28 mouse cellular contexts compared by ENCODE assay signal in genomic region chr1:45868050-45868449, GRCm38 (mm10). TPM values are rescaled to one million over a fixed set of nuclear protein-coding genes. Genes with fewer than 3 reads are reported as not detected.
A peak's percentile ranks its signal among the peaks of the same experiment; 100 is the strongest.
DNase-seq lines count a peak whose midpoint lies in the region; ATAC-seq and TF ChIP-seq lines count a peak whose summit lies in the region.
"Had no signal": no experiment of that assay in that cellular context is flagged by ENCODE, and none has a peak within 500 bp of the region (broad histone marks: within the 10 kb centered on the region; RNA-seq: fewer than 3 reads in every experiment).

No protein-coding gene starts in this region.

- DNase-seq in heart, postnatal 0 days (ENCODE audit: low spot score), result no peak
- no peak for DNase-seq in heart, adult 18-20 months
- no peak for DNase-seq in layer of hippocampus, adult 2 months (ENCODE audit: low spot score in 2 of 2)
- DNase-seq in layer of hippocampus, adult 18-20 months (ENCODE audit: low spot score in 2 of 2), result no peak
- DNase-seq: adrenal gland, postnatal 25 days; cerebellum, adult 2 months; cerebellum, postnatal 36 days; layer of hippocampus, postnatal 36 days; right cerebral cortex, postnatal 14 days; spleen, adult 18-20 months; thymus, postnatal 25 days had no signal

- H3K27me3 ChIP-seq in heart, postnatal 0 days (ENCODE audit: control insufficient read depth, insufficient read depth, low read length), result no peaks in the 10 kb centered on the region
- H3K27me3 ChIP-seq in liver, embryonic 16.5 days (ENCODE audit: control insufficient read depth, insufficient read depth, low read depth, low read length), result no peaks in the 10 kb centered on the region
- H3K27me3 ChIP-seq: CH12.LX; heart, embryonic 15.5 days; limb, embryonic 13.5 days; neural tube, embryonic 15.5 days had no signal

- peak overlapping the region; percentile 38; the same call in 1 of the 2 replicates for H3K27ac ChIP-seq in heart, postnatal 0 days (ENCODE audit: low read depth)
- 0 out of 2 replicates have a peak overlapping the region, but pooled peaks have one; percentile 25 for H3K27ac ChIP-seq in layer of hippocampus, adult 2 months
- H3K27ac ChIP-seq in bone marrow macrophage, adult 2 months (ENCODE audit: insufficient read depth, low read depth, low read length), result peak overlapping the region; percentile 100
- H3K27ac ChIP-seq in liver, embryonic 16.5 days (ENCODE audit: low read length), result peak overlapping the region; percentile 18; the same call in 1 of the 2 replicates
- H3K27ac ChIP-seq: heart, embryonic 15.5 days; limb, embryonic 13.5 days; neural tube, embryonic 15.5 days had no signal

- TF ChIP-seq POLR2A in bone marrow macrophage, adult 2 months (IDR thresholded peaks at IDR 0.05; ENCODE audit: borderline replicate concordance, low read depth, low read length), result no peak

- TF ChIP-seq CTCF in heart, postnatal 0 days (IDR thresholded peaks at IDR 0.05; ENCODE audit: low read depth), result no peak
- no peak for TF ChIP-seq CTCF in layer of hippocampus, adult 2 months (conservative IDR thresholded peaks at IDR 0.05)
- no peak for TF ChIP-seq CTCF in bone marrow macrophage, adult 2 months (IDR thresholded peaks at IDR 0.05; ENCODE audit: low read depth, low read length)

- 76% methylated on average over 1 of the region's 1 CpGs for WGBS in heart, postnatal 0 days
- 61% methylated on average over 1 of the region's 1 CpGs for WGBS in liver, embryonic 16.5 days (ENCODE audit: insufficient replicate concordance)

- H3K9me3 ChIP-seq in heart, postnatal 0 days (replicated peaks; ENCODE audit: control insufficient read depth, low read length), result 0 out of 2 replicates have a peak, but pooled peaks cover under 1% of the 10 kb centered on the region
- H3K9me3 ChIP-seq in liver, embryonic 16.5 days (replicated peaks; ENCODE audit: control insufficient read depth, low read length), result peaks cover 2% of the 10 kb centered on the region; the same call in 1 of the 2 replicates
- H3K9me3 ChIP-seq: heart, embryonic 15.5 days; limb, embryonic 13.5 days; neural tube, embryonic 15.5 days had no signal

- H3K4me1 ChIP-seq in heart, postnatal 0 days (ENCODE audit: control insufficient read depth, insufficient read depth), result peaks cover 41% of the 10 kb centered on the region
- peaks cover 61% of the 10 kb centered on the region for H3K4me1 ChIP-seq in bone marrow macrophage, adult 2 months (ENCODE audit: control insufficient read depth, insufficient read depth, low read length)
- H3K4me1 ChIP-seq in liver, embryonic 16.5 days (ENCODE audit: control insufficient read depth, low read depth, low read length), result peaks cover 5% of the 10 kb centered on the region
- H3K4me1 ChIP-seq: neural tube, embryonic 15.5 days had no signal

- H3K36me3 ChIP-seq in heart, postnatal 0 days (replicated peaks; ENCODE audit: control insufficient read depth, insufficient read depth, low read length), result no peaks in the 10 kb centered on the region
- no peaks in the 10 kb centered on the region for H3K36me3 ChIP-seq in liver, embryonic 16.5 days (ENCODE audit: control insufficient read depth, insufficient read depth)
- H3K36me3 ChIP-seq: heart, embryonic 15.5 days; limb, embryonic 13.5 days; neural tube, embryonic 15.5 days had no signal

- no peak for ATAC-seq in heart, postnatal 0 days (ENCODE audit: insufficient read depth, low read depth)
- no peak for ATAC-seq in liver, embryonic 16.5 days (ENCODE audit: low read depth)
- ATAC-seq in erythroid progenitor cell, adult 5-6 weeks (replicated peaks; ENCODE audit: low FRiP score, poor library complexity, severe bottlenecking), result no peak
- ATAC-seq in megakaryocyte progenitor cell, adult 5-6 weeks (replicated peaks; ENCODE audit: poor library complexity), result no peak
- ATAC-seq: lung, postnatal 0 days; midbrain, embryonic 16.5 days had no signal

- TF ChIP-seq EP300 in heart, postnatal 0 days (IDR thresholded peaks at IDR 0.05; ENCODE audit: low read depth), result no peak

- no peak overlapping the region for H3K4me3 ChIP-seq in heart, postnatal 0 days (ENCODE audit: low read depth, low read length)
- no peak overlapping the region for H3K4me3 ChIP-seq in layer of hippocampus, adult 2 months
- no peak overlapping the region for H3K4me3 ChIP-seq in bone marrow macrophage, adult 2 months (ENCODE audit: insufficient read depth, low read length)
- no peak overlapping the region for H3K4me3 ChIP-seq in liver, embryonic 16.5 days (ENCODE audit: low read depth, low read length)
- H3K4me3 ChIP-seq: heart, embryonic 15.5 days; limb, embryonic 13.5 days; neural tube, embryonic 15.5 days had no signal

- H3K9ac ChIP-seq in heart, postnatal 0 days (replicated peaks; ENCODE audit: low read depth, low read length), result no peak overlapping the region
- H3K9ac ChIP-seq in liver, embryonic 16.5 days (ENCODE audit: low read depth, low read length), result no peak overlapping the region
- H3K9ac ChIP-seq: heart, embryonic 15.5 days; limb, embryonic 13.5 days; neural tube, embryonic 15.5 days had no signal

- H3K4me2 ChIP-seq in heart, postnatal 0 days (ENCODE audit: low read depth, low read length), result no peak overlapping the region
- no peak overlapping the region for H3K4me2 ChIP-seq in liver, embryonic 16.5 days (ENCODE audit: low read depth, low read length)
- H3K4me2 ChIP-seq: heart, embryonic 15.5 days; limb, embryonic 13.5 days; neural tube, embryonic 15.5 days had no signal

RNA-seq across cellular contexts. Expression of gene Gm5269, which starts 22.0 kb away (rescaled TPM):
- not detected in 2 replicates for total RNA-seq in heart, postnatal 0 days (2014; rRNA removed; ENCODE audit: low replicate concordance)
- polyA plus RNA-seq in heart, postnatal 0 days (2015; fragmentation: Nextera tagmentation; extraction: Ambion mirVana), result not detected in 2 replicates
- not detected for total RNA-seq in heart, adult 18-20 months (2021)
- total RNA-seq in layer of hippocampus, adult 2 months (2021), result not detected
- total RNA-seq in layer of hippocampus, adult 18-20 months (2021), result not detected
- not detected in 2 replicates for polyA plus RNA-seq in bone marrow macrophage, adult 2 months (2012; ENCODE audit: insufficient read depth, insufficient read length, missing spikeins)
- polyA plus RNA-seq in liver, embryonic 16.5 days (2015; fragmentation: Nextera tagmentation; extraction: Ambion mirVana), result 0.15 and 0.63 TPM in 2 replicates
- total RNA-seq in erythroid progenitor cell, adult 5-6 weeks (2015; ENCODE audit: low replicate concordance), result not detected in 2 replicates
- total RNA-seq in erythroid progenitor cell, adult 5-6 weeks (2017; ENCODE audit: low replicate concordance), result not detected in 2 replicates
- not detected in 2 replicates for total RNA-seq in megakaryocyte progenitor cell, adult 5-6 weeks (2015)
- total RNA-seq in megakaryocyte progenitor cell, adult 5-6 weeks (2017), result not detected in 2 replicates
- total RNA-seq: adrenal gland, postnatal 25 days; CH12.LX; gastrocnemius, adult 18-20 months; layer of hippocampus, postnatal 36 days; left cerebral cortex, postnatal 14 days; MEL had no signal
- polyA plus RNA-seq: cerebellum, adult 2 months; forebrain, embryonic 11.5 days; gonadal fat pad, adult 2 months; heart, embryonic 15.5 days; hindbrain, embryonic 11.5 days; limb, embryonic 13.5 days; lung, postnatal 0 days; midbrain, embryonic 16.5 days; neural tube, embryonic 15.5 days; testis, adult 2 months had no signal

RNA-seq across cellular contexts. Expression of gene Slc40a1, which starts 58.3 kb away (rescaled TPM):
- total RNA-seq in heart, postnatal 0 days (2014; rRNA removed; ENCODE audit: low replicate concordance), result 7.1 and 9.5 TPM in 2 replicates
- 16.9 and 19.1 TPM in 2 replicates for polyA plus RNA-seq in heart, postnatal 0 days (2015; fragmentation: Nextera tagmentation; extraction: Ambion mirVana)
- total RNA-seq in heart, adult 18-20 months (2021), result 10 to 100 TPM; 24.0 to 27.1 TPM
- total RNA-seq in layer of hippocampus, adult 2 months (2021), result 10 to 100 TPM in 1 of 2 experiments, 1 to 10 TPM in 1; 8.4 to 10.6 TPM
- 1 to 10 TPM; 7.1 to 8.5 TPM for total RNA-seq in layer of hippocampus, adult 18-20 months (2021)
- 35.5 and 36.3 TPM in 2 replicates for polyA plus RNA-seq in bone marrow macrophage, adult 2 months (2012; ENCODE audit: insufficient read depth, insufficient read length, missing spikeins)
- 178 and 179 TPM in 2 replicates for polyA plus RNA-seq in liver, embryonic 16.5 days (2015; fragmentation: Nextera tagmentation; extraction: Ambion mirVana)
- total RNA-seq in erythroid progenitor cell, adult 5-6 weeks (2015; ENCODE audit: low replicate concordance), result 172 and 187 TPM in 2 replicates
- 169 and 187 TPM in 2 replicates for total RNA-seq in erythroid progenitor cell, adult 5-6 weeks (2017; ENCODE audit: low replicate concordance)
- total RNA-seq in megakaryocyte progenitor cell, adult 5-6 weeks (2015), result 26.6 and 38.3 TPM in 2 replicates
- total RNA-seq in megakaryocyte progenitor cell, adult 5-6 weeks (2017), result 25.5 and 38.6 TPM in 2 replicates
- total RNA-seq: CH12.LX had no signal

Comparison
In these comparisons a context has a peak if more than half of its experiments do, and no peak if none do; other contexts are left out.
1. H3K27ac ChIP-seq: peak in every context shown above with its lines; median percentile 100 in bone marrow macrophage, adult 2 months; 38 in heart, postnatal 0 days; 25 in layer of hippocampus, adult 2 months; 18 in liver, embryonic 16.5 days.
2. RNA of gene Slc40a1, which starts 58.3 kb away (total RNA-seq): 169 to 187 TPM in erythroid progenitor cell, adult 5-6 weeks; 25.5 to 38.6 TPM in megakaryocyte progenitor cell, adult 5-6 weeks, 24.0 to 27.1 TPM in heart, adult 18-20 months, 8.4 to 10.6 TPM in layer of hippocampus, adult 2 months, 7.1 to 9.5 TPM in heart, postnatal 0 days and 7.1 to 8.5 TPM in layer of hippocampus, adult 18-20 months; every median in the first group is over 4 times any median in the second.